Mouse (Mus musculus) embryonic facial prominence, embryonic 13.5 days (tissue): ENCODE measurements around the gene Akt1. TPM values are rescaled to one million over a fixed set of nuclear protein-coding genes. Genes with fewer than 3 reads are reported as not detected.

Experiments
- ATAC-seq: fragments of 200-750 bp; cut with Nextera tagmentation; 2 replicates; pipeline ENCODE4 v1.8.0; 2017; ENCODE audit warnings: low read depth; ENCODE audit not compliant: insufficient number of reproducible peaks, insufficient read depth, low FRiP score, low TSS enrichment
- H3K27ac ChIP-seq: fragments of 300-500 bp; sonication (generic); 2 replicates; pipeline ENCODE4 v1.5.1; 2015; ENCODE audit warnings: moderate library complexity, mild to moderate bottlenecking, inconsistent platforms
- H3K27me3 ChIP-seq: fragments of 300-500 bp; sonication (generic); 2 replicates; pipeline ENCODE4 v1.6.1; 2015; ENCODE audit warnings: mild to moderate bottlenecking, inconsistent platforms
- H3K36me3 ChIP-seq: fragments of 300-500 bp; sonication (generic); 2 replicates; pipeline ENCODE4 v1.6.1; 2015; ENCODE audit warnings: mild to moderate bottlenecking, inconsistent platforms
- H3K4me1 ChIP-seq: fragments of 300-500 bp; sonication (generic); 2 replicates; pipeline ENCODE4 v1.6.1; 2015; ENCODE audit warnings: inconsistent platforms
- H3K4me2 ChIP-seq: fragments of 300-500 bp; sonication (generic); 2 replicates; pipeline ENCODE4 v1.6.1; 2015; ENCODE audit warnings: moderate library complexity, mild to moderate bottlenecking, inconsistent platforms
- H3K4me3 ChIP-seq: fragments of 300-500 bp; sonication (generic); 2 replicates; pipeline ENCODE4 v1.5.1; 2015; ENCODE audit warnings: mild to moderate bottlenecking, inconsistent platforms
- H3K9ac ChIP-seq: fragments of 300-500 bp; sonication (generic); 2 replicates; pipeline ENCODE4 v1.6.1; 2015; ENCODE audit warnings: mild to moderate bottlenecking, inconsistent platforms
- H3K9me3 ChIP-seq: fragments of 300-500 bp; sonication (generic); 2 replicates; pipeline ENCODE4 v1.6.1; 2016; ENCODE audit warnings: inconsistent platforms
- WGBS: fragments of 180-500 bp; shearing (Covaris S2); methylation state at CpG from one replicate; pipeline ENCODE4 v1.1.7; 2015; ENCODE audit warnings: mixed read lengths; 5-methylcytosine and 5-hydroxymethylcytosine counted together
- polyA plus RNA-seq: library from polyadenylated mRNA; unstranded; fragments of >200 nt; fragmentation: Nextera tagmentation; extraction: Ambion mirVana; gene quantifications from 2 replicates; pipeline ENCODE4 v1.2.1, GENCODE M21; 2015

The Akt1 gene
- polyA plus RNA-seq, result 49.7 and 60.0 TPM in 2 replicates

DNA sequence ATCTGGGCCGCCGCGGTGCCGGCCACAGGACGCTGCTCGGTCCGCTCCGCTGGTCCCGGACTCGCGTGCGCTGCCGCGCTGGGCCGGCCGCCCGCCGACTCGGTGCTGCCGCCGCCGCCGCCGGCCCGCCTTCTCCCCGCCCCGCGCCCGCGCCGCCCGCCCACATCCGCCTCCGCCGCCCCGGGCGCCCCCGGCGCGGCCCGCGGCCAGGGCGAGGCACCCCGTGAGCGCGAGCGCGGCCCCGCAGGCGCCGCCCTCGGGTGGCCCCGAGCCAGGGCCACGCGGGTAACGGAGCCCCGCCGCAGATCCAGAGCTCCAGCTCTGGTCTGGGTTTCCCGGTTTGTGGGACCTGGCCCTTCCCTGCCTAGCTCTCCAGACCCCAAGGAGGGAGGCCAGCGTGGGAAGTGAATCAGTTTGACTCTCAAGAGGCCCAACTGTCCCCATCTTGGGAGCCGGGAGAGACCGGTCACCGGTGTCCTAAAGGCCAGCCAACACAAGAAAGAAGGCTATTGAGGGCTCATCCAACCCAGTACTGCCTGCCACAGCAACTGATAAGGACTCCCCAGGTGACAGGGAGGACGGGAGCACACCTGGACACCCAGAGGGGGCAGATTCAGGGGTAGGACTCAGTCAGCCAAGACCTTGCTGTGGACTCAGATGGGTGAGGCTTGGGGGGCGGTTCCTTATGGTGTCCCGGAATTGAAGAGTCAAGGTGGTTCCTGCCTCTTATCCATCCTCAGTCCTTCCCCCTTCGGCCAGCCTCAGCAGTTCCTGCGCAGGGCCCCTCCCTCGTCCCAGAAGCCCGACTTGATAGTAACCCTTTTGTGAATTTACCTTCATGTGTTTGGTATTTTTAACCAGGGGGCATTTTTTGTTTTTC lies at the start of gene Akt1:
Gene Akt1 (minus strand): TSS at position 753 of the 880 bp plus-strand sequence.
- Histone ChIP-seq H3K27me3 (peaks cover 24% of the 10 kb centered on the region), H3K36me3 (peaks cover 19% of the 10 kb centered on the region), H3K4me3 (peak within 1 kb of the TSS; percentile 100), H3K27ac (peak within 1 kb of the TSS; percentile 95), H3K4me1 (peaks cover 53% of the 10 kb centered on the region), H3K9ac (peak within 1 kb of the TSS; percentile 99), H3K4me2 (peak within 1 kb of the TSS; percentile 85), H3K9me3 (no peaks in the 10 kb centered on the region)
- peak; percentile 32; the same call in 1 of the 2 replicates for ATAC-seq
- whole genome bisulfite sequencing, result under 1% methylated on average over 40 of the region's 70 CpGs

DNA sequence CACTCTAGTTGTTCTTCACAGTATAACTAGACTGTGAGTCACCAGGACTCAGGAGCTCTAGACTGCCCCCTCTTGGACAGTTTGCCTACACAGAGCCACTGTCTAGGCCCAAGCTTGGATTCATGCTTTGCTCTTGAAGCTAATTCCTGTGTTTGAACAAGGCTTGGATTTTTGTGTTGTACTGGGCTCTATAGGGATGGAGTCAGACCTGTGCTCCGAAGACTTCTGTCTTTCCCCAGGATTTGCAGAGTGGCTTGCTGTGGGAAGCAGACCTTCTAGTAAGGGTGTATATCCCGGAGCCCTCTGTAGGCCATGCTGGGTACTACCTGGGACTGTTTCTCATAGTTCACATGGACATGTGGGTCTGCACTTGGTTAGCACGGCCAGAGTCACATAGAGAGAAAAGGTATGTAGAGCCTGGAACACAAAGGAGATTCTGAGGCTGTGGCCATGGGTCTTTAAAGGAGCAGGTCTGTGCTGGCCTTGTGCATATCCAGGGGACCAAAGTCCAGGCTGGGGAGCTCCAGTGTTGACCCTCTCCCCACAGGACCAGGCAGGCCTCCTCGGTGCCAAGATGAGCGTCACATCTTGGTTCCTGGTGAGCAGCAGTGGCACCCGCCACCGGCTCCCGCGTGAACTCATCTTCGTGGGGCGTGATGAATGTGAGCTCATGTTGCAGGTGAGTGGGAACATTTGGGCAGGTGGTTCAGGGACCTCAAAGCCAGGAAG lies 49.6 kb upstream of the Akt1 start:
- Histone ChIP-seq H3K9me3 (no peaks in the 10 kb centered on the region), H3K36me3 (peaks cover 24% of the 10 kb centered on the region), H3K4me2 (0 out of 2 replicates have a peak overlapping the region, but pooled peaks have one; percentile 89), H3K27ac (no peak overlapping the region), H3K9ac (no peak overlapping the region), H3K4me1 (peaks cover 37% of the 10 kb centered on the region), H3K27me3 (peaks cover 19% of the 10 kb centered on the region), H3K4me3 (peak overlapping the region; percentile 92; the same call in 1 of the 2 replicates)
- ATAC-seq, result no peak
- 72% methylated on average over 11 of the region's 11 CpGs for WGBS

DNA sequence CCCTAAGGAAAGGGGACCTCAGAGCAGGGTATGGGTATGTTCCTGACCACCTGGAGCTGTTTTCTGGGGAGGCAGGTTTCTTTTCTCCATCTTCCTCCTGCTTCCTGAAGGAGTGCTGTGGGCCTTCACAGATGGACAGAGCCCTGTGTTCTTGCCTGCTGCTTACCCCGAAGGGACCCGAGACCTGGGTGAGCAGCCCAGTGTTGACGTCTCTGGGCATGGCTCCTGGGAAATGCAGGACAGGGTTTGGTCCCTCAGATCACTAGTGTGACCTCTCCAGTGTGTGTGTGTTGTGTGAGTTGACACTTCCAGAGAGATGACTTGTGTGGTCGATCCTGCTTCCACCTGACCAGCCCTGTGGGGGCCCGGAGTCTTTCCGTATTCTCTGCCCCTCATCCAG lies 48.8 kb upstream of the Akt1 start:
- ATAC-seq, result no peak
- WGBS, result 87% methylated on average over 6 of the region's 6 CpGs
- Histone ChIP-seq H3K9ac (peak overlapping the region; percentile 89), H3K4me2 (peak overlapping the region; percentile 89), H3K27me3 (peaks cover 19% of the 10 kb centered on the region), H3K36me3 (peaks cover 23% of the 10 kb centered on the region), H3K4me1 (peaks cover 37% of the 10 kb centered on the region), H3K27ac (no peak overlapping the region), H3K4me3 (peak overlapping the region; percentile 92), H3K9me3 (no peaks in the 10 kb centered on the region)

DNA sequence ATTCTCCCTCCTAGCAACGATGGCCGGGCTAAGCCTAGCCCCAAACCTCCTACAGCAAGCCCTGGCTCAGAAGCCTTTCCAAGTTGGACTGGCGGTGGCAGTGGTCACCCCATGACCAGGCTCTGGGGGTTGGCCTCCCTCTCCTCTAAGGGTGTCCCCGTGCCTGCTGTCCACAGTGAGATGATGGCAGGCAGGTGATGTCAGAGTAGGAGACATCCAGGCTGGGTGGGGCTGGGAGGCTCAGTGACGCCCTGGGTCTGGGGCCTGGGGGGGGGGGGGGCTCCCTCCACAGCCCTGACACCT lies 48.3 kb upstream of the Akt1 start:
- 11% methylated on average over 5 of the region's 5 CpGs for WGBS

DNA sequence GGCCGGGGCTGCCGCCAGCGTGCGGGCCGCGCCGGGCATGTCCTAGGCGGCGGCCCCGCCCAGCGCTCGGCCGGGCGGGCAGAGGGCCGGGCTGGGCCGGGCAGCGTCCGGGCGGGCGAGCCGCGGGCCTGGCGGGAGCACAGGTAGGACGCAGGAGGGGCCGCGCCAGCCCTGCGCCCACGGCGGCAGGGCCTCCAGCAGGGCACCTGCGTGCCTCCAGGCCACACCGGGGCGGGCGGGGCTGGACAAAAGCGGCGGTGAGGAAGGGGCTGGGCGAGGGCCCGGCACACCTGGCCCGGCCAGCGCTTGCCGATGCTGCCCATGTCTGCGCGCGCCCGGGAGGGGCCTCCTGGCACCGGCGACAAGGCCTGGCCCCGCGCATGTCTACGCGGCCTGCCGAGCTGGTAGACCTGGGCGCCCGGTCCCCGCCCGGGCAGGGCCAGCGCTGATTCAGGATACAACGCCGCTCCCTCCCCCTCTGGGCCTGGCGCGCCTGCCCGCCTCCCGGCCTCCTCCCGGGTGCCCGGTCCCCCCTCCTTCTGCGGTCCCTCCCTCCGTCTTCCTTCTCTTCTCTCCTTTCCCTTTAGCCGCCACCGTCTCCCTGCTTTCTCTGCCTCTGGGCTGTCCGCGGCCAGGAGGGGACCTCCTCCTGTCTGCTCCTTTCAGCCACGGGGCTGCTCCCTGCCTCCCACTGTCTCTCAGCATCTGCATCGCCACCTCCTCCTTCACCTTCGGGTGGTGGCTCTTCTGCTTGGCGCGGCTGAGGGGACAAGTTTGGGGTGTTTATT lies 47.8 kb upstream of the Akt1 start:
- WGBS, result under 1% methylated on average over 62 of the region's 75 CpGs
- peak overlapping the region; percentile 89 for H3K4me2 ChIP-seq
- peaks cover 19% of the 10 kb centered on the region for H3K36me3 ChIP-seq
- H3K27me3 ChIP-seq, result peaks cover 19% of the 10 kb centered on the region
- H3K4me3 ChIP-seq, result peak overlapping the region; percentile 92
- H3K4me1 ChIP-seq, result peaks cover 37% of the 10 kb centered on the region
- no peaks in the 10 kb centered on the region for H3K9me3 ChIP-seq
- peak overlapping the region; percentile 87; the same call in 1 of the 2 replicates for H3K27ac ChIP-seq
- H3K9ac ChIP-seq, result peak overlapping the region; percentile 89
- peak; percentile 45 for ATAC-seq

More for the DNA sequence above, 48.3 kb upstream of the Akt1 start:
- H3K9me3 ChIP-seq, result no peaks in the 10 kb centered on the region
- peak overlapping the region; percentile 92 for H3K4me3 ChIP-seq
- H3K4me2 ChIP-seq, result peak overlapping the region; percentile 89
- no peak for ATAC-seq
- peaks cover 20% of the 10 kb centered on the region for H3K36me3 ChIP-seq
- H3K4me1 ChIP-seq, result peaks cover 37% of the 10 kb centered on the region
- H3K9ac ChIP-seq, result peak overlapping the region; percentile 89
- peaks cover 19% of the 10 kb centered on the region for H3K27me3 ChIP-seq
- H3K27ac ChIP-seq, result peak overlapping the region; percentile 87; the same call in 1 of the 2 replicates

DNA sequence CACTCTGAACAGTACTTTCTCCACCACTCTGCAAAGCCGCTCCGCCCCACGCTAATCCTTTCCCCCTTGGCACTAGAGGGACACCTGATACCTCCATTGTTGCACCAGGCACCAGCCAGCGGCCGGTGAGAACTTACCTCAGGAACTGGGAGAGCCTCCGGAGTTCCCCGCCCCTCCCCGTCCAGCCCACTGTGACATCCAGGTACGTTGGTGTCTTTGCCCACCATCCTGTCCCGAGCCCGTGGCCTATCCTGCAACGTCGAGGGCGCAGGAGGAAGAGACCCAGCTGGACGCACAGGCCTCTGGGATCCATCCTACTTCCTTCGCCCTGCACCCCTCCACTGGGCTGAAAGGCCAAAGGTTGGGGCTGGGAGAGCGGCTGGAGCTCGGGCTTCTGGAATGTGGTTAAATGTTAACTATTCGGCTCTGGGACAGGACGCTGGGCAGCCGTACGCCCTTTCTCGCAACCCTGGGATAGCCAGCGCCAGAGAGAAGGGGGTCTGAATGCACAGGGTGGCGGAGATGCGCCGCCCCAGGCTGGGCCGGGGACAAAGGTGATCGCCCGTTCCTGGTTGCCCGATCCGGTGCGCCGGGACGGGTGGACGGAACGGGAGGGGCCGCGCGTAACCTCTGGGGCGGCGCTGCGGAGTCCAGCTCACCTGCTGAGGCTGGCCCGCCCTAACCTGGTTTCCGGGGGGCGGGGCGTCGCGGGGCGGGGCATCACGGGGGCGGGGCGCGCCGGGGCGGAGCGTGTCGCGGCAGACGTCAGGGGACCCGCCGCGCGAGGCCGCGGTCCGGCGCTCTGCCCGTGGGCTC lies 46.9 kb upstream of the Akt1 start:
- H3K9ac ChIP-seq, result peak overlapping the region; percentile 89
- ATAC-seq, result peak; percentile 52
- 2% methylated on average over 45 of the region's 69 CpGs for WGBS

DNA sequence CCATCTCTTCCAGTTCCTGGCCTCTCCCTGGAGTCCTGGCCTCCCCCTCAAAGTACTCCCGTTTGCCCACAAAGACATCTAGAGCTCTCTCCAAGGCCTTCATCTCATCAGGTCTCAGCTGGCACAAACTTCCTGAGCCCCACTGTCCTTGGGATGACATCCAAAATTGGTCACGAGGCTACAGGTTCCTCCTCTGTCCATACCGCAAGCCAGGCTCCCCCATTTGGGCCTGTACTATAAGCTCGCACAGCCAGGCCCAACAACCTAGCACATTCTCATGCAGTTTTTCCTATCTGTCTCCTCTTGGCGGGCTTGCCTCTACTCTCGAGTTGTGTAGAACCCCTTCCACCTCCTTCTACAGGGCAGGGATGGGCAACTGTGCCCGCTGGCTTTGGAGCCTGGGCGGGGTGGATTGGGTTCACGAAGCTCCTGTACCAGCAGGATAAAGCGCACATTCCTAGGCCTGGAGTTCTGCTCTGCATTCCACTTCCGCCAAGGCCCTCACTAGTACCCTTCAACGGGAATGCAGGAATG lies 46.3 kb upstream of the Akt1 start:
- H3K9ac ChIP-seq, result peak overlapping the region; percentile 89
- ATAC-seq, result no peak

More for the DNA sequence above, 46.9 kb upstream of the Akt1 start:
- Histone ChIP-seq H3K27me3 (peaks cover 19% of the 10 kb centered on the region), H3K9me3 (no peaks in the 10 kb centered on the region), H3K4me2 (peak overlapping the region; percentile 89), H3K27ac (peak overlapping the region; percentile 87), H3K36me3 (peaks cover 11% of the 10 kb centered on the region), H3K4me3 (peak overlapping the region; percentile 92), H3K4me1 (peaks cover 37% of the 10 kb centered on the region)

DNA sequence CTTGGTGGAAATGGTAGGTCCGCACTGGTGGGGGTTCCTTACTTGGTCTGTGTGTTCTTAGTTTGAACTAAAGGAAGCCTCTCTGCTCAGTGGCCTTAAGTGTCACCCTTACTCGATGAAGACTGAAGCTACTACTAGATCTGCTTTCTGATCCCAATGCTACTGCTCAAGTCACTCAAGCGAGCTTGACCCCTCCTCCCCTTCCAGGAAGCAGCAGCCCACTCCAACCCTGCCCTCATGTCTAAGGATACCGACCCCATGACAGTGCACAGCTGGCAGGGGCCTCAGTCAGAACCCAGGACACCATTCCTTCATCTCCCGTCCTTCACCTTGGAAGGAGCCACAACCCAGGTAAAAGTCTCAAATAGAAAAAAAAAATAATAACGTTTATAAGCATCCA lies 45.5 kb upstream of the Akt1 start, which contains the start of gene Cep170b:
Gene Cep170b (plus strand): TSS at position 240 of the 400 bp plus-strand sequence.
- Histone ChIP-seq H3K27ac (peak within 1 kb of the TSS; percentile 87), H3K4me3 (peak within 1 kb of the TSS; percentile 92), H3K27me3 (peaks cover 19% of the 10 kb centered on the region), H3K36me3 (peaks cover 6% of the 10 kb centered on the region; the same call in 1 of the 2 replicates), H3K9ac (peak within 1 kb of the TSS; percentile 89), H3K4me2 (peak within 1 kb of the TSS; percentile 89), H3K9me3 (no peaks in the 10 kb centered on the region), H3K4me1 (peaks cover 37% of the 10 kb centered on the region)
- WGBS, result 71% methylated on average over 6 of the region's 6 CpGs
- ATAC-seq, result no peak

More for the DNA sequence above, 46.3 kb upstream of the Akt1 start:
- Histone ChIP-seq H3K27ac (peak overlapping the region; percentile 87), H3K9me3 (no peaks in the 10 kb centered on the region), H3K36me3 (peaks cover 6% of the 10 kb centered on the region; the same call in 1 of the 2 replicates), H3K4me2 (peak overlapping the region; percentile 89), H3K4me3 (peak overlapping the region; percentile 92), H3K27me3 (peaks cover 19% of the 10 kb centered on the region), H3K4me1 (peaks cover 37% of the 10 kb centered on the region)
- 25% methylated on average over 12 of the region's 12 CpGs for WGBS

DNA sequence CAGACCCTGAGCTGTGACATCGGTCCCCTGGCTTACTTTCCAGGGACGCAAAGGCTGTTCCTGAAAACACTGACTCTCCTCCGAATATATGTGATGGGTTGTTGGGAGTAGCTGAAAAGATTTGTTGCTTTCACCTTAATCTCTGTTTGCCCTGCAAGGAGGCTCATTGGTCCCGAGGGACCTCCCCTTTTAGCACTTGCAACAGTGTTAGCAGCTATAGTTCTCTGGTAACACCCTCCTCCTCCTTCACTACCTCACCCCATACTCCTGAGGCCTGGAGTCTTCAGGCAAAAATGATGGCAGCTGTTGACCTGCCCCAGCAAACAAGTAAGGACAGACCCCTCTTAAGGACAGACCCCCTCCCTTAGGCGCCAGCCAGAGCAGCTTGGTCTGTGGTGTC lies 44.3 kb upstream of the Akt1 start:
- peaks cover 33% of the 10 kb centered on the region for H3K4me1 ChIP-seq
- peaks cover 19% of the 10 kb centered on the region for H3K27me3 ChIP-seq
- H3K9ac ChIP-seq, result no peak overlapping the region
- no peak for ATAC-seq
- no peaks in the 10 kb centered on the region for H3K36me3 ChIP-seq
- WGBS, result 76% methylated on average over 5 of the region's 5 CpGs
- H3K4me2 ChIP-seq, result no peak overlapping the region
- no peak overlapping the region for H3K4me3 ChIP-seq
- no peak overlapping the region for H3K27ac ChIP-seq
- H3K9me3 ChIP-seq, result no peaks in the 10 kb centered on the region

DNA sequence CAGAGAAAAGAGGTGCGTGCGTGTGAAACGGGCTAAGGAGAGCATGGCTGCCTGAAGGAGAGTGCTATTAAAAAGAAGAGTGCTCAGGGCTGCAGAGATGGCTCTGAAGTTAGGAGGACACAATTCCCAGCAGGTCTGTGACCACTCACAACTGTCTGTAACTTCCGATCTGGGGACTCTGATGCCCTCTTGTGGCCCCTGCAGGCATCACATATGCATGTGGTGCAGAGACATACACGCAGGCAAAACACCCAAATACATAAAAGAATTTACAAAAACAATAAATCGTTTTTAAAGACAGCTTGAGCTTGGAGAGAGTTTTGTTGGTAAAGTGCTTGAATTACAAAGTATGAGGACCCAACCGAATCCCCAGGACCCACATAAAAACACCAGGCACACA lies 42.5 kb upstream of the Akt1 start:
- Histone ChIP-seq H3K4me3 (no peak overlapping the region), H3K27ac (no peak overlapping the region), H3K4me2 (no peak overlapping the region), H3K36me3 (no peaks in the 10 kb centered on the region), H3K4me1 (peaks cover 22% of the 10 kb centered on the region), H3K9ac (no peak overlapping the region), H3K27me3 (peaks cover 19% of the 10 kb centered on the region), H3K9me3 (no peaks in the 10 kb centered on the region)
- no peak for ATAC-seq
- WGBS, result 28% methylated on average over 7 of the region's 7 CpGs
